Mouse (Mus musculus): ENCODE data around the gene Dnah9. TPM values are rescaled to one million over a fixed set of nuclear protein-coding genes. Genes with fewer than 3 reads are reported as not detected.

Gene Dnah9
- polyA plus RNA-seq, 1 experiment from 2014 or later = 0.11 TPM

DNA sequence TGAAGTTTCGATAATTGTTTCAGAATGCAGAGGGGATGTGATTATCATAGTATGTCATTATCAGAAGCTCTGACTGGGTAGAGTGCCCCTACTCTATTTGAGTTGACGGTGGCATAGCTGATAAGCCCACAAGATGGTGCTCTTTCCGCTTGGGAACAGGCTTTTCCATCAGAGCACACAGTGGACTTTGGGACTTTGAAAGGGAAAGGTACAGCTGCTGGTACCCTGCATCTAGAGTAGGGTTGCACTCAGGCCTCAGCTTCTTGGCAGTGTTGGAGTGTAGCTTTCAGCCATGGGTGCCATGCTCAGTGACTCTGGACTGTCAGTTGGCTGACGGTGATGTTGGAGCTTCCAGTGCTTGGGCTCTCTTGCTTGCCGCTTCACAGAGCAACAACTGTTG is 348.1 kb downstream of the Dnah9 start:
- H3K4me3 ChIP-seq (ENCODE audit: low read depth, low read length) = no peak overlapping the region
- 70% methylated on average over 5 of the region's 5 CpGs for WGBS
- no peak overlapping the region for H3K27ac ChIP-seq (replicated peaks)
- no peak overlapping the region for H3K9ac ChIP-seq (ENCODE audit: low read length)
- H3K4me1 ChIP-seq (replicated peaks; ENCODE audit: control insufficient read depth, insufficient read depth) = no peaks in the 10 kb centered on the region
- ATAC-seq (ENCODE audit: low FRiP score, low TSS enrichment) = no peak
- H3K9me3 ChIP-seq (ENCODE audit: control insufficient read depth, low read length) = no peaks in the 10 kb centered on the region
- no peaks in the 10 kb centered on the region for H3K27me3 ChIP-seq (ENCODE audit: control insufficient read depth, insufficient read depth, low read length)
- TF ChIP-seq CTCF (IDR thresholded peaks at IDR 0.05; ENCODE audit: low read depth) (peak; percentile 71), EP300 (optimal IDR thresholded peaks at IDR 0.05) (no peak)
- peak; percentile 17 for DNase-seq (ENCODE audit: low spot score)
- H3K4me2 ChIP-seq (replicated peaks; ENCODE audit: low read depth) = no peak overlapping the region
- peaks cover 5% of the 10 kb centered on the region; the same call in 1 of the 2 replicates for H3K36me3 ChIP-seq (ENCODE audit: control insufficient read depth, insufficient read depth, low read length)

- no peaks in the 10 kb centered on the region for H3K9me3 ChIP-seq (ENCODE audit: control insufficient read depth, low read length)
- peaks cover 10% of the 10 kb centered on the region; the same call in 1 of the 2 replicates for H3K36me3 ChIP-seq (ENCODE audit: control insufficient read depth, insufficient read depth, low read length)
- TF ChIP-seq EP300 (optimal IDR thresholded peaks at IDR 0.05) = no peak
- no peak for TF ChIP-seq CTCF (IDR thresholded peaks at IDR 0.05; ENCODE audit: low read depth)
- no peak overlapping the region for H3K9ac ChIP-seq (ENCODE audit: low read length)
- H3K27ac ChIP-seq (replicated peaks) = no peak overlapping the region; the same call in 1 of the 2 replicates
- no peak overlapping the region for H3K4me2 ChIP-seq (replicated peaks; ENCODE audit: low read depth)
- ATAC-seq (ENCODE audit: low FRiP score, low TSS enrichment) (peak; percentile 58; the same call in 1 of the 2 replicates), DNase-seq (ENCODE audit: low spot score) (no peak)
- H3K27me3 ChIP-seq (ENCODE audit: control insufficient read depth, insufficient read depth, low read length) = no peaks in the 10 kb centered on the region
- no peaks in the 10 kb centered on the region for H3K4me1 ChIP-seq (replicated peaks; ENCODE audit: control insufficient read depth, insufficient read depth)
- 42% methylated on average over 1 of the region's 1 CpGs for WGBS
- no peak overlapping the region for H3K4me3 ChIP-seq (ENCODE audit: low read depth, low read length)
Observed at GRCm38 (mm10) chr11:65818193-65818592, 350.2 kb downstream of the Dnah9 start.

- Histone ChIP-seq H3K27ac (replicated peaks) (no peak overlapping the region), H3K4me2 (replicated peaks; ENCODE audit: low read depth) (no peak overlapping the region), H3K36me3 (ENCODE audit: control insufficient read depth, insufficient read depth, low read length) (peaks cover 10% of the 10 kb centered on the region; the same call in 1 of the 2 replicates), H3K4me3 (ENCODE audit: low read depth, low read length) (no peak overlapping the region), H3K9ac (ENCODE audit: low read length) (no peak overlapping the region), H3K4me1 (replicated peaks; ENCODE audit: control insufficient read depth, insufficient read depth) (peaks cover 3% of the 10 kb centered on the region; the same call in 1 of the 2 replicates), H3K27me3 (ENCODE audit: control insufficient read depth, insufficient read depth, low read length) (no peaks in the 10 kb centered on the region), H3K9me3 (ENCODE audit: control insufficient read depth, low read length) (no peaks in the 10 kb centered on the region)
- DNase-seq (ENCODE audit: low spot score) = no peak
- no peak for ATAC-seq (ENCODE audit: low FRiP score, low TSS enrichment)
- 71% methylated on average over 6 of the region's 6 CpGs for WGBS
- TF ChIP-seq CTCF (IDR thresholded peaks at IDR 0.05; ENCODE audit: low read depth) (no peak), EP300 (optimal IDR thresholded peaks at IDR 0.05) (no peak)
Observed at GRCm38 (mm10) chr11:65816237-65816636, 352.1 kb downstream of the Dnah9 start.

DNA sequence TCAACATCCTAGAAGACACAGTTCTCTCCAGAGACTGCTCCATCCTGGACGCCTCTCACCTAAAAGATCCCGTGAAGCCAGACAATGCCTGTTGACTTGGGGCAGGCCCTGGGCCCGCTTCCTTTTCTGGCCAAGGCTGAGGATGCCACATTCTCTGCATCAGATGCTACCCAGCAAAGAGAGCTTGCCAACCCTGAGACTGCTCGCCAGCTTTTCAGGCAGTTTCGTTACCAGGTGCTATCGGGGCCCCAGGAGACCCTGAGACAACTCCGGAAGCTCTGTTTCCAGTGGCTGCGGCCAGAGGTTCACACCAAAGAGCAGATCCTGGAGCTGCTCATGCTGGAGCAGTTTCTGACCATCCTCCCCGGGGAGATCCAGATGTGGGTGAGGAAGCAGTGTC is 354.0 kb downstream of the Dnah9 start:
- peaks cover 10% of the 10 kb centered on the region; the same call in 1 of the 2 replicates for H3K36me3 ChIP-seq (ENCODE audit: control insufficient read depth, insufficient read depth, low read length)
- WGBS = 91% methylated on average over 9 of the region's 9 CpGs
- DNase-seq (ENCODE audit: low spot score) = no peak

GRCm38 (mm10) chr11:65812088-65812487 is 356.3 kb downstream of the Dnah9 start:
- TF ChIP-seq CTCF (IDR thresholded peaks at IDR 0.05; ENCODE audit: low read depth) (no peak), EP300 (optimal IDR thresholded peaks at IDR 0.05) (no peak)
- H3K36me3 ChIP-seq (ENCODE audit: control insufficient read depth, insufficient read depth, low read length) = peaks cover 10% of the 10 kb centered on the region; the same call in 1 of the 2 replicates
- ATAC-seq (ENCODE audit: low FRiP score, low TSS enrichment) (no peak), DNase-seq (ENCODE audit: low spot score) (no peak)
- no peak overlapping the region for H3K27ac ChIP-seq (replicated peaks)
- no peak overlapping the region for H3K4me2 ChIP-seq (replicated peaks; ENCODE audit: low read depth)
- 49% methylated on average over 5 of the region's 5 CpGs for WGBS
- H3K4me1 ChIP-seq (replicated peaks; ENCODE audit: control insufficient read depth, insufficient read depth) = peaks cover 3% of the 10 kb centered on the region; the same call in 1 of the 2 replicates
- H3K9me3 ChIP-seq (ENCODE audit: control insufficient read depth, low read length) = no peaks in the 10 kb centered on the region
- no peaks in the 10 kb centered on the region for H3K27me3 ChIP-seq (ENCODE audit: control insufficient read depth, insufficient read depth, low read length)
- H3K4me3 ChIP-seq (ENCODE audit: low read depth, low read length) = no peak overlapping the region
- no peak overlapping the region for H3K9ac ChIP-seq (ENCODE audit: low read length)

More for the DNA sequence above, 354.0 kb downstream of the Dnah9 start:
- Histone ChIP-seq H3K4me3 (ENCODE audit: low read depth, low read length) (no peak overlapping the region), H3K27ac (replicated peaks) (no peak overlapping the region), H3K27me3 (ENCODE audit: control insufficient read depth, insufficient read depth, low read length) (no peaks in the 10 kb centered on the region), H3K9ac (ENCODE audit: low read length) (no peak overlapping the region), H3K4me1 (replicated peaks; ENCODE audit: control insufficient read depth, insufficient read depth) (peaks cover 3% of the 10 kb centered on the region; the same call in 1 of the 2 replicates), H3K9me3 (ENCODE audit: control insufficient read depth, low read length) (no peaks in the 10 kb centered on the region), H3K4me2 (replicated peaks; ENCODE audit: low read depth) (no peak overlapping the region)
- TF ChIP-seq CTCF (IDR thresholded peaks at IDR 0.05; ENCODE audit: low read depth) = no peak
- TF ChIP-seq EP300 (optimal IDR thresholded peaks at IDR 0.05) = no peak
- ATAC-seq (ENCODE audit: low FRiP score, low TSS enrichment) = no peak

GRCm38 (mm10) chr11:65807601-65808000 is 360.8 kb downstream of the Dnah9 start:
- no peaks in the 10 kb centered on the region for H3K27me3 ChIP-seq (ENCODE audit: control insufficient read depth, insufficient read depth, low read length)
- peak overlapping the region; percentile 92 for H3K27ac ChIP-seq (replicated peaks)
- WGBS = 36% methylated on average over 7 of the region's 7 CpGs
- DNase-seq (ENCODE audit: low spot score) (no peak), ATAC-seq (ENCODE audit: low FRiP score, low TSS enrichment) (no peak)
- H3K9ac ChIP-seq (ENCODE audit: low read length) = peak overlapping the region; percentile 86
- H3K36me3 ChIP-seq (ENCODE audit: control insufficient read depth, insufficient read depth, low read length) = no peaks in the 10 kb centered on the region
- H3K4me1 ChIP-seq (replicated peaks; ENCODE audit: control insufficient read depth, insufficient read depth) = peaks cover 3% of the 10 kb centered on the region; the same call in 1 of the 2 replicates
- TF ChIP-seq CTCF (IDR thresholded peaks at IDR 0.05; ENCODE audit: low read depth) (peak; percentile 8; the same call in 1 of the 2 replicates), EP300 (optimal IDR thresholded peaks at IDR 0.05) (no peak)
- no peaks in the 10 kb centered on the region for H3K9me3 ChIP-seq (ENCODE audit: control insufficient read depth, low read length)
- peak overlapping the region; percentile 80 for H3K4me2 ChIP-seq (replicated peaks; ENCODE audit: low read depth)
- H3K4me3 ChIP-seq (ENCODE audit: low read depth, low read length) = peak overlapping the region; percentile 83
